Mouse (Mus musculus): ENCODE measurements at regions not wholly inside any gene's neighbourhood (a gene's known extent, or its start where the extent isn't known, plus 50 kb on each side); places are given as distances from the start of the nearest gene placed in this dataset.

DNA sequence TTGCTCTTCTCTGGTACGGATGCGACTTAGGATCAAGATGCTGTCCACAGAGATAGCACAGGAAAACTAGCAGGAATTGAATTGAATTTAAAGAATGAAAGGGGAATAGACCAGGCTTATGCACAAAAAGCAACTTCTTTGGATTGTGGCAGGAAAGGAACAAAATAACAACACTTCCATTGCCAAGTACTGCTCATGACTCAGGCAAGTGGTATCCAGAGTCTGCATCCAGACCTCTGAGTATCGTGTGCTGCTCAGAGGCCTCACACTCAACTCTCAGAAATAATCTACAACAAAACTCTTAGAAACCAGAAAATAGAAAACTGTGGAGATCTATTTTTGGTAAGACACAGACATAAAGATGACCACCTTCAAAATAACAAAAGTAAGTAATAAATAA lies 176.1 kb upstream of the Egflam start:
- TF ChIP-seq CTCF (IDR thresholded peaks at IDR 0.05; ENCODE audit: borderline replicate concordance, insufficient read depth, low read depth, low read length) = no peak
- no peak for TF ChIP-seq POLR2A (IDR thresholded peaks at IDR 0.05; ENCODE audit: borderline replicate concordance, insufficient read depth, low read length)

All from cerebellum, adult 2 months (tissue).